Comparison of ENCODE assay signal across 22 mouse cellular contexts in the genomic region with DNA sequence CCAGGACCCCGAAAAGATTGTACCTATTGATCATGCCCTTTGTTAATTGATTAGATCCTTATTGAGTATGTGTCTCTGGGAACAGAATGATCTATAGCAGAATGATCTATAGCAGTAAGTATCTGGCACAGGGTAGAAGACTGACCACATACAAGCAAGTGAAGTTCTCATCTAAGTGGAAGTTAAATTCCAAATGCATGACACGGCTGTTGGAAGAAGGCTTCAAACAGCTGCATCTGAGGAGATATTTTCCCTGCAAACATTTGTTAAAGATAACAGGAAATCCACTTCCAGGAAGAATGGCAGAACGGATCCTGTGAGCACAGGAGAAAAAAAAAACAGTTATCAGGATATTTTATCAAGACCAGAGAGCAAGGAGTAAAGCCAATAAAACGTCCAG. TPM values are rescaled to one million over a fixed set of nuclear protein-coding genes. Genes with fewer than 3 reads are reported as not detected.
DNase-seq lines count a peak whose midpoint lies in the region; ATAC-seq lines count a peak whose summit lies in the region.
"Had no signal": no experiment of that assay in that cellular context is flagged by ENCODE, and none has a peak within 500 bp of the region (broad histone marks: within the 10 kb centered on the region; RNA-seq: fewer than 3 reads in every experiment).

No protein-coding gene starts in this region.

- ATAC-seq in embryonic facial prominence, embryonic 14.5 days (ENCODE audit: low read depth) = no peak
- no peak for ATAC-seq in kidney, embryonic 16.5 days (ENCODE audit: low FRiP score, low TSS enrichment)
- no peak for ATAC-seq in intestine, embryonic 16.5 days
- no peak for ATAC-seq in stomach, embryonic 16.5 days (ENCODE audit: insufficient read depth, low FRiP score)
- ATAC-seq in hindbrain, embryonic 11.5 days (ENCODE audit: low FRiP score) = no peak
- ATAC-seq: forebrain, embryonic 14.5 days; hindbrain, postnatal 0 days had no signal

- no peak overlapping the region for H3K27ac ChIP-seq in embryonic facial prominence, embryonic 14.5 days (replicated peaks; ENCODE audit: low read depth, low read length)
- H3K27ac ChIP-seq in embryonic facial prominence, embryonic 10.5 days (replicated peaks) = no peak overlapping the region
- H3K27ac ChIP-seq in kidney, embryonic 16.5 days (ENCODE audit: low read length) = peak overlapping the region; percentile 52; the same call in 1 of the 2 replicates
- peak overlapping the region; percentile 55; the same call in 1 of the 2 replicates for H3K27ac ChIP-seq in intestine, embryonic 16.5 days (ENCODE audit: low read length)
- H3K27ac ChIP-seq in stomach, embryonic 16.5 days (ENCODE audit: low read length) = peak overlapping the region; percentile 69
- no peak overlapping the region for H3K27ac ChIP-seq in hindbrain, embryonic 11.5 days (ENCODE audit: low read depth, low read length)
- H3K27ac ChIP-seq: embryonic facial prominence, embryonic 12.5 days; gastrocnemius, adult 2 months; hindbrain, embryonic 13.5 days; hindbrain, postnatal 0 days had no signal

- DNase-seq in embryonic facial prominence, embryonic 14.5 days (ENCODE audit: low spot score) = peak; percentile 44
- no peak for DNase-seq in embryonic facial prominence, embryonic 10.5 days (ENCODE audit: low spot score)
- DNase-seq in kidney, adult 18-20 months = no peak
- no peak for DNase-seq in hindbrain, embryonic 11.5 days (ENCODE audit: low spot score)
- DNase-seq in right cerebral cortex, adult 2 months (ENCODE audit: low spot score in 2 of 2) = no peak
- DNase-seq: adrenal gland, adult 2 months; adrenal gland, postnatal 25 days; cerebellum, adult 2 months; cerebellum, postnatal 10 days; embryo, embryonic 11 days; gastrocnemius, adult 2 months; gastrocnemius, postnatal 25 days; heart, postnatal 10 days; heart, postnatal 4 days had no signal

- no peaks in the 10 kb centered on the region for H3K36me3 ChIP-seq in embryonic facial prominence, embryonic 14.5 days (ENCODE audit: control insufficient read depth, insufficient read depth, low read length)
- no peaks in the 10 kb centered on the region for H3K36me3 ChIP-seq in embryonic facial prominence, embryonic 10.5 days (replicated peaks)
- no peaks in the 10 kb centered on the region for H3K36me3 ChIP-seq in kidney, embryonic 16.5 days (ENCODE audit: insufficient read depth, low read length)
- H3K36me3 ChIP-seq in intestine, embryonic 16.5 days (ENCODE audit: control insufficient read depth, insufficient read depth, low read length) = no peaks in the 10 kb centered on the region
- no peaks in the 10 kb centered on the region for H3K36me3 ChIP-seq in stomach, embryonic 16.5 days (ENCODE audit: control insufficient read depth, insufficient read depth, low read length)
- H3K36me3 ChIP-seq in hindbrain, embryonic 11.5 days (ENCODE audit: control insufficient read depth, insufficient read depth, low read length) = no peaks in the 10 kb centered on the region
- H3K36me3 ChIP-seq: embryonic facial prominence, embryonic 12.5 days; hindbrain, embryonic 13.5 days had no signal

- H3K4me2 ChIP-seq in embryonic facial prominence, embryonic 14.5 days (ENCODE audit: low read depth, low read length) = no peak overlapping the region
- H3K4me2 ChIP-seq in kidney, embryonic 16.5 days (replicated peaks; ENCODE audit: low read depth, low read length) = no peak overlapping the region
- no peak overlapping the region for H3K4me2 ChIP-seq in intestine, embryonic 16.5 days (ENCODE audit: low read depth, low read length)
- no peak overlapping the region for H3K4me2 ChIP-seq in stomach, embryonic 16.5 days (ENCODE audit: low read depth, low read length)
- H3K4me2 ChIP-seq in hindbrain, embryonic 11.5 days (replicated peaks; ENCODE audit: low read depth, low read length) = no peak overlapping the region
- H3K4me2 ChIP-seq: embryonic facial prominence, embryonic 12.5 days; hindbrain, embryonic 13.5 days had no signal

- no peak overlapping the region for H3K9ac ChIP-seq in embryonic facial prominence, embryonic 14.5 days (ENCODE audit: low read depth, low read length)
- H3K9ac ChIP-seq in kidney, embryonic 16.5 days (replicated peaks; ENCODE audit: low read length) = no peak overlapping the region
- H3K9ac ChIP-seq in intestine, embryonic 16.5 days (ENCODE audit: low read depth, low read length) = no peak overlapping the region
- no peak overlapping the region for H3K9ac ChIP-seq in stomach, embryonic 16.5 days (ENCODE audit: low read length)
- no peak overlapping the region for H3K9ac ChIP-seq in hindbrain, embryonic 11.5 days (ENCODE audit: low read depth, low read length)
- H3K9ac ChIP-seq: embryonic facial prominence, embryonic 12.5 days; hindbrain, embryonic 13.5 days had no signal

- no peaks in the 10 kb centered on the region for H3K4me1 ChIP-seq in embryonic facial prominence, embryonic 14.5 days (ENCODE audit: control insufficient read depth, insufficient read depth, low read length)
- H3K4me1 ChIP-seq in embryonic facial prominence, embryonic 10.5 days = peaks cover 4% of the 10 kb centered on the region; the same call in 1 of the 2 replicates
- H3K4me1 ChIP-seq in kidney, embryonic 16.5 days (ENCODE audit: insufficient read depth, low read length) = peaks cover 17% of the 10 kb centered on the region
- H3K4me1 ChIP-seq in intestine, embryonic 16.5 days (ENCODE audit: control insufficient read depth, insufficient read depth, low read length) = no peaks in the 10 kb centered on the region
- H3K4me1 ChIP-seq in stomach, embryonic 16.5 days (ENCODE audit: control insufficient read depth, insufficient read depth, low read length) = peaks cover 9% of the 10 kb centered on the region
- H3K4me1 ChIP-seq in hindbrain, embryonic 11.5 days (replicated peaks; ENCODE audit: control insufficient read depth, insufficient read depth, low read length) = no peaks in the 10 kb centered on the region
- H3K4me1 ChIP-seq: hindbrain, embryonic 13.5 days had no signal

- no peak overlapping the region for H3K4me3 ChIP-seq in embryonic facial prominence, embryonic 14.5 days (ENCODE audit: low read depth, low read length)
- H3K4me3 ChIP-seq in embryonic facial prominence, embryonic 10.5 days = no peak overlapping the region
- no peak overlapping the region for H3K4me3 ChIP-seq in kidney, embryonic 16.5 days (ENCODE audit: low read length)
- no peak overlapping the region for H3K4me3 ChIP-seq in intestine, embryonic 16.5 days (ENCODE audit: low read length)
- H3K4me3 ChIP-seq in stomach, embryonic 16.5 days (replicated peaks; ENCODE audit: low read length) = no peak overlapping the region
- no peak overlapping the region for H3K4me3 ChIP-seq in hindbrain, embryonic 11.5 days (ENCODE audit: low read depth, low read length)
- H3K4me3 ChIP-seq: embryonic facial prominence, embryonic 12.5 days; gastrocnemius, adult 2 months; hindbrain, embryonic 13.5 days had no signal

- 69% methylated on average over 4 of the region's 4 CpGs for WGBS in embryonic facial prominence, embryonic 14.5 days
- WGBS in embryonic facial prominence, embryonic 10.5 days = 84% methylated on average over 4 of the region's 4 CpGs
- WGBS in kidney, embryonic 16.5 days = 57% methylated on average over 4 of the region's 4 CpGs
- 41% methylated on average over 4 of the region's 4 CpGs for WGBS in intestine, embryonic 16.5 days
- WGBS in stomach, embryonic 16.5 days = 45% methylated on average over 4 of the region's 4 CpGs
- WGBS in hindbrain, embryonic 11.5 days = 80% methylated on average over 4 of the region's 4 CpGs

- no peaks in the 10 kb centered on the region for H3K9me3 ChIP-seq in embryonic facial prominence, embryonic 14.5 days (ENCODE audit: control insufficient read depth, low read length)
- no peaks in the 10 kb centered on the region for H3K9me3 ChIP-seq in embryonic facial prominence, embryonic 10.5 days
- no peaks in the 10 kb centered on the region for H3K9me3 ChIP-seq in kidney, embryonic 16.5 days (ENCODE audit: low read length)
- H3K9me3 ChIP-seq in intestine, embryonic 16.5 days (ENCODE audit: control insufficient read depth, low read length) = no peaks in the 10 kb centered on the region
- no peaks in the 10 kb centered on the region for H3K9me3 ChIP-seq in stomach, embryonic 16.5 days (replicated peaks; ENCODE audit: control insufficient read depth, low read length)
- H3K9me3 ChIP-seq in hindbrain, embryonic 11.5 days (ENCODE audit: control insufficient read depth, low read length) = no peaks in the 10 kb centered on the region
- H3K9me3 ChIP-seq: embryonic facial prominence, embryonic 12.5 days; hindbrain, embryonic 13.5 days had no signal

- H3K27me3 ChIP-seq in embryonic facial prominence, embryonic 14.5 days (replicated peaks; ENCODE audit: control insufficient read depth, insufficient read depth, low read length) = no peaks in the 10 kb centered on the region
- H3K27me3 ChIP-seq in embryonic facial prominence, embryonic 10.5 days (replicated peaks; ENCODE audit: low read depth, poor library complexity, severe bottlenecking) = no peaks in the 10 kb centered on the region
- H3K27me3 ChIP-seq in kidney, embryonic 16.5 days (ENCODE audit: insufficient read depth, low read length) = no peaks in the 10 kb centered on the region
- no peaks in the 10 kb centered on the region for H3K27me3 ChIP-seq in intestine, embryonic 16.5 days (replicated peaks; ENCODE audit: control insufficient read depth, insufficient read depth, low read length)
- no peaks in the 10 kb centered on the region for H3K27me3 ChIP-seq in stomach, embryonic 16.5 days (ENCODE audit: control insufficient read depth, insufficient read depth, low read length)
- no peaks in the 10 kb centered on the region for H3K27me3 ChIP-seq in hindbrain, embryonic 11.5 days (ENCODE audit: control insufficient read depth, insufficient read depth, low read length)
- H3K27me3 ChIP-seq: CH12.LX; embryonic facial prominence, embryonic 12.5 days; hindbrain, embryonic 13.5 days had no signal

RNA-seq across cellular contexts. Expression of a gene that starts 27.8 kb away (rescaled TPM):
- 16.8 and 21.0 TPM in 2 replicates for polyA plus RNA-seq in embryonic facial prominence, embryonic 14.5 days (2014; fragmentation: Nextera tagmentation; extraction: Ambion mirVana)
- 0.59 and 1.00 TPM in 2 replicates for polyA plus RNA-seq in embryonic facial prominence, embryonic 10.5 days (2016; fragmentation: Nextera tagmentation; extraction: Ambion mirVana)
- polyA plus RNA-seq in kidney, embryonic 16.5 days (2015; fragmentation: Nextera tagmentation; extraction: Ambion mirVana) = 25.2 and 29.4 TPM in 2 replicates
- polyA plus RNA-seq in intestine, embryonic 16.5 days (2015; fragmentation: Nextera tagmentation; extraction: Ambion mirVana) = 30.1 and 35.7 TPM in 2 replicates
- 51.8 and 57.9 TPM in 2 replicates for polyA plus RNA-seq in stomach, embryonic 16.5 days (2015; fragmentation: Nextera tagmentation; extraction: Ambion mirVana)
- polyA plus RNA-seq in hindbrain, embryonic 11.5 days (2014; fragmentation: Nextera tagmentation; extraction: Ambion mirVana) = 4.1 and 4.8 TPM in 2 replicates

RNA-seq across cellular contexts. Expression of a gene that starts 35.9 kb away (rescaled TPM):
- polyA plus RNA-seq in embryonic facial prominence, embryonic 14.5 days (2014; fragmentation: Nextera tagmentation; extraction: Ambion mirVana) = 218 and 247 TPM in 2 replicates
- 545 and 577 TPM in 2 replicates for polyA plus RNA-seq in embryonic facial prominence, embryonic 10.5 days (2016; fragmentation: Nextera tagmentation; extraction: Ambion mirVana)
- 945 and 1,022 TPM in 2 replicates for polyA plus RNA-seq in kidney, embryonic 16.5 days (2015; fragmentation: Nextera tagmentation; extraction: Ambion mirVana)
- 80.5 and 93.6 TPM in 2 replicates for polyA plus RNA-seq in intestine, embryonic 16.5 days (2015; fragmentation: Nextera tagmentation; extraction: Ambion mirVana)
- polyA plus RNA-seq in stomach, embryonic 16.5 days (2015; fragmentation: Nextera tagmentation; extraction: Ambion mirVana) = 156 and 159 TPM in 2 replicates
- polyA plus RNA-seq in hindbrain, embryonic 11.5 days (2014; fragmentation: Nextera tagmentation; extraction: Ambion mirVana) = 388 and 406 TPM in 2 replicates

Comparison
In these comparisons a context has a peak if more than half of its experiments do, and no peak if none do; other contexts are left out.
1. H3K27ac ChIP-seq: peak in kidney, embryonic 16.5 days (single experiment), intestine, embryonic 16.5 days (single experiment) and stomach, embryonic 16.5 days (single experiment); none in embryonic facial prominence, embryonic 14.5 days (single experiment), embryonic facial prominence, embryonic 10.5 days (single experiment) and hindbrain, embryonic 11.5 days (single experiment).